Mouse (Mus musculus): ENCODE results near the gene Rtp3.

The Rtp3 gene

GRCm38 (mm10) chr9:110937506-110938490, 52.6 kb downstream of the Rtp3 start:
- no peak for DNase-seq

DNA sequence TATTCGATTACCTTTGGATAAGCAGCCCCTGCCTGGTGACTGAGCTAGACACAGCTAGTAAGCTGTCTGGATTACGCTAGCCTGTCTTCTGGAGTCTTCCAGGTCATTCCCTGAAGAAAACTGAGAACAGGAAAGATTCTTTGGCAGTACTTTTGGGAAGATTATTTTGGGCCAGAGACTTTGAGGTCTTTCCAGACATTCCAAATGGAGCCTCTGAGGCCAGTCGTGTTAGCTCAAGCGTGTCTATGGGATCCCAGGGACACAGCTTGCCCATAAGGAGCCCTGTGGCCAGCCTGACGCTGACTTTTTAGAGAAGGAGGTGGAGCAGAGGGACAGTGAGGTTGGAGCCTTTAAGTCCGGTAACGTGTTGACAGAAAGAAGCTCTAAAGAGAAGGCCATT, 54.4 kb downstream of the Rtp3 start:
- DNase-seq, result no peak

Data from spleen, adult 18-20 months (tissue).